Mouse (Mus musculus) cortical plate, adult 2 months (tissue): ENCODE results near the gene Napa.

ENCODE experiments used
- CTCF ChIP-seq: fragments of 200-500 bp; IDR thresholded peaks from 2 replicates; pipeline ENCODE4 v1.5.1; 2011; ENCODE audit warnings: mild to moderate bottlenecking, control low read depth, low read length; ENCODE audit not compliant: insufficient read depth; ENCODE audit errors: extremely low read depth
- POLR2A ChIP-seq: fragments of 200-500 bp; IDR thresholded peaks from 2 replicates; pipeline ENCODE4 v1.6.1; 2011; ENCODE audit warnings: mild to moderate bottlenecking, low read length, control low read depth; ENCODE audit not compliant: insufficient read depth; ENCODE audit errors: extremely low read depth

DNA sequence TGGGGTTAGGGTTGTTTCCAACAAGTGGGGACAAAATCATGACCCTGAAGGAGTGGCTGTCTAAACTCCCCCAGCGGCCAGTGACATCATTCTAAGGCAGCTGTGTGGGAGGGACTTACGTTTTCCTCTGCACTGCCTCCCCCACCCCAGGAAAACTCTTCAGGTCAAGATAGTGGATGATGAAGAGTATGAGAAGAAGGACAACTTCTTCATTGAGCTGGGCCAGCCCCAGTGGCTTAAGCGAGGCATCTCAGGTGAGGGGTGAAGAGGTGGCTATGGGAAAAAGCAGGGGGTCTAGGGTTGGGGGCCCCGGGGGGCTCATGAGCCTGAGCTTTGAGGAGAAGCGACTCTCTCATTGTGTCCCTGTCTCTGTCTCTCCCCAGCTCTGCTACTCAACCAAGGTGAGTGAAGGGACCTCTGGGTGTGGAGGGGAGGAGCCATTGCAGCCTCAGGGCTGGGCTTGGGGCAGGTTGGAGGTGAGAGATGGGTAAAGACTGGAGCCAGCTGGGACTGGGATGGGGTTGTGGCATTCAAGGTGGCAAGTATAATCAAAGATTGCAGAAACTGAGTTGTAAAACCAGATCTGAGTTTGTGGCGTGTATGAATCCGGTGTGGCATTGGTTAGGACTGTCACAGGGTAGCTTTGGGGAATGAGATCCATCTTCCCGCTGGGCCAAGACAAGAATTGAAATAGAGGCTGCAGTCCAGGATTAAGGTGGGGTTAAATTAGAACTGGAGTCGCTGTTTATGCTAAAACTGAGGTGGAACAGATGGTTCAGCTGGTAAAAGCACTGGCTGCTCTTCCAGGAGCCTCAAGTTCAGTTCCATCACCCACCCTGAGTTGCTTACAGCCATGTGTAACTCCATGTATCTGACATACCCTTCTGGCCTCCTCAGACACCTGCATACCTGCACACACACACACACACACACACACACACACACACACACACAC is 52.2 kb downstream of the Napa start:
- TF ChIP-seq CTCF (no peak), POLR2A (no peak)
